Mouse (Mus musculus) hindbrain, embryonic 15.5 days (tissue): ENCODE measurements at regions not wholly inside any gene's neighbourhood (a gene's known extent, or its start where the extent isn't known, plus 50 kb on each side); places are given as distances from the start of the nearest gene placed in this dataset.

Source experiments
- ATAC-seq: fragments of 200-750 bp; cut with Nextera tagmentation; 2 replicates; pipeline ENCODE4 v1.8.0; 2017; ENCODE audit warnings: low read depth, moderate number of reproducible peaks, moderate TSS enrichment; ENCODE audit not compliant: low FRiP score
- H3K27ac ChIP-seq: fragments of 300-500 bp; sonication (generic); replicated peaks from 2 replicates; pipeline ENCODE4 v1.5.1; 2015; ENCODE audit warnings: mild to moderate bottlenecking, inconsistent platforms
- H3K27me3 ChIP-seq: fragments of 300-500 bp; sonication (generic); 2 replicates; pipeline ENCODE4 v1.6.1; 2015; ENCODE audit warnings: control low read depth, inconsistent platforms
- H3K36me3 ChIP-seq: fragments of 300-500 bp; sonication (generic); 2 replicates; pipeline ENCODE4 v1.6.1; 2015; ENCODE audit warnings: control low read depth, inconsistent platforms
- H3K4me1 ChIP-seq: fragments of 300-500 bp; sonication (generic); replicated peaks from 2 replicates; pipeline ENCODE4 v1.6.1; 2015; ENCODE audit warnings: control low read depth, inconsistent platforms
- H3K4me2 ChIP-seq: fragments of 300-500 bp; sonication (generic); 2 replicates; pipeline ENCODE4 v1.6.1; 2015; ENCODE audit warnings: moderate library complexity, mild to moderate bottlenecking, inconsistent platforms
- H3K4me3 ChIP-seq: fragments of 300-500 bp; sonication (generic); 2 replicates; pipeline ENCODE4 v1.5.1; 2015; ENCODE audit warnings: mild to moderate bottlenecking, inconsistent platforms
- H3K9ac ChIP-seq: fragments of 300-500 bp; sonication (generic); 2 replicates; pipeline ENCODE4 v1.6.1; 2015; ENCODE audit warnings: inconsistent platforms
- H3K9me3 ChIP-seq: fragments of 300-500 bp; sonication (generic); 2 replicates; pipeline ENCODE4 v1.6.1; 2016; ENCODE audit warnings: control low read depth, inconsistent platforms
- WGBS: fragments of 180-500 bp; shearing (Covaris S2); methylation state at CpG from one replicate; pipeline ENCODE4 v1.1.7; 2015; 5-methylcytosine and 5-hydroxymethylcytosine counted together

DNA sequence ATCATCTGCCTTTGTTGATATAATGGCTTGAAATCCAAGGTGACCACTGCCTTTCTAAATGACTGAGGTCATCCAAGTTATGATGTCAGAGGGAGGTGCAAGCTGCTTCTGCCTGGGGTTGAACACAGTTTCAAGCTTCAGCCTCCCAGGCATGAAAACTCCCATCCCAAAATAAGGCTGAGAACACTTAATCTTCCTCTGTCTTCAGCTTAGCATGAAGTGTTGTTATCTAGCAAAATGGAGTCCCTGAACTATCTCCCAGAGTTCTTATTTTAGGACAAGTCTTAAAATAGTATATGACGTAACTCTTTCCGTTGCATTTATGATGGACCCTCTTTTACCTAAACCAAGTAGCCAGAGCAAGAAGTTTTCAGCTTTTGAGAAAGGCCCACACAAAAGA, 631.1 kb upstream of the A1bg start:
- WGBS = 91% methylated on average over 2 of the region's 2 CpGs
- no peak overlapping the region for H3K4me2 ChIP-seq
- H3K4me3 ChIP-seq = no peak overlapping the region
- no peak for ATAC-seq
- no peaks in the 10 kb centered on the region for H3K36me3 ChIP-seq
- H3K9me3 ChIP-seq = no peaks in the 10 kb centered on the region
- H3K9ac ChIP-seq = no peak overlapping the region
- H3K27me3 ChIP-seq = no peaks in the 10 kb centered on the region
- H3K4me1 ChIP-seq = no peaks in the 10 kb centered on the region
- H3K27ac ChIP-seq = no peak overlapping the region

DNA sequence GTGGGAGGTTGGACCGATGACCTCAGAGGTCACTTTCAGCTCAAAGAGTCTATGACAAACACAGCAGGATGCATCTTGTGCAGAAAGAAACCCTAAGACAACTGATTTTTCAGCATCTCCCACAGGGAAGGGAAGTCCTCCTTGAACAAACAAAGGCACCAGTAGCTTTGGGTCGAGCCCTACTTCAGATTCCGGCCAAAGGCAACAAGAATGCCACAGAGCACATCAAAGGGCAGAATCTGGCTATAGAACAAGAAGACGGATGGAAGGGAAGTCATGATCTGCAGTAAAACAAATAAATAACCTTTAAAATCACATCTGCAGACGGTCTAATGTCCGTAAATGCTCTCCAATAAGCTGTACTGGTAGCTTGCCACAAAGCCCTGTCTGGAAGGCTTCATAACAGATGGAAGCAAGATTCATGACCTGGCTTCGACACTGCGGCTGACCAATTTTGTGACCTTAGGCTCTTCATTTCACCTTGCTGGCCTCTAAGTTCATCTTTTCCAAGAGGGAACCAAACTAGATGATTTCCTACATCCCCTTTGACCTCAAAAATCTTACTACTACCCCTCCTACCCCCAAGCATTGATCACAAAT, 630.4 kb upstream of the A1bg start:
- no peak overlapping the region for H3K27ac ChIP-seq
- H3K36me3 ChIP-seq = no peaks in the 10 kb centered on the region
- no peaks in the 10 kb centered on the region for H3K4me1 ChIP-seq
- no peaks in the 10 kb centered on the region for H3K9me3 ChIP-seq
- H3K27me3 ChIP-seq = no peaks in the 10 kb centered on the region
- no peak overlapping the region for H3K4me3 ChIP-seq
- H3K4me2 ChIP-seq = no peak overlapping the region
- H3K9ac ChIP-seq = no peak overlapping the region
- ATAC-seq = no peak
- WGBS = 31% methylated on average over 8 of the region's 8 CpGs

DNA sequence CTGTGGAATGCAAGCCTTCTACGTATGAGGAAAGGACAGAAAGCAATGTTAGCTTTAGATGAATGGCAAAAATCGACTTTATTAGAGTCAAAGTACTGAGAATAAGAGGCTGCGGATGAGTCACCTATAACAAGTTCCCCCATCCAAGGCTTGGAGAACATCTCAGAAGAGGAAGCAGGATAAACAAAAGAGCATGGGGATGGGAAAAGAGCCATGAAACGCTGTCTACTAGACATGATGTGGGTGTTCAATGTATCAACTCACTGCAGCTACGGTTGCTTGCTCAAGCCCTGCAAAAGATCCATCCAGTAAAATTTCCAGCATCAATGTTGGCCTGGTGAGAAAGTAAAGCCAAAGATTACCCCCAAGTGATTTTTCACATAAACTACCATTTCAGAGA, 628.4 kb upstream of the A1bg start:
- H3K27ac ChIP-seq = no peak overlapping the region
- H3K27me3 ChIP-seq = no peaks in the 10 kb centered on the region
- H3K9me3 ChIP-seq = no peaks in the 10 kb centered on the region
- no peak overlapping the region for H3K4me3 ChIP-seq
- no peaks in the 10 kb centered on the region for H3K4me1 ChIP-seq
- no peak overlapping the region for H3K9ac ChIP-seq
- 90% methylated on average over 5 of the region's 5 CpGs for WGBS
- H3K36me3 ChIP-seq = no peaks in the 10 kb centered on the region
- ATAC-seq = no peak
- H3K4me2 ChIP-seq = no peak overlapping the region

DNA sequence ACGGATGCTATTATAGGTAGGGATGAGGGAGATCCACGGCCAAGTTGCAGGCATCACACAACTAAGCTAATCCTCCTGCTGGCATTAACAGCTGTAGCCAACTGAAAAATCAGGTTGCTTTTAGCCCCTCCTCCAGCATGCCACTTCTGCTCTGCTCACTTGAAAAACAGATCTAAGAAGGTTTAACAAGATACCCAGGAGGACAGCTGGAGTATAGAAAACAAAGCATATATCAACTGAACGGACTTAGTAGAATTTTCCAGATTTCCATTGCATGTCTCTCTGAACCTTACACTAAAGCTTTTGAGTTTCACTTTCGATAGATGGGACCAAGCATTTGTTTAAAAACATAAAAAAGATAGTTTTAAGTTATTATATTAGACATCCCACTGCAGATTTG, 625.6 kb upstream of the A1bg start:
- Histone ChIP-seq H3K27me3 (no peaks in the 10 kb centered on the region), H3K9ac (no peak overlapping the region), H3K27ac (no peak overlapping the region), H3K4me2 (no peak overlapping the region), H3K4me1 (no peaks in the 10 kb centered on the region), H3K36me3 (no peaks in the 10 kb centered on the region), H3K4me3 (no peak overlapping the region), H3K9me3 (no peaks in the 10 kb centered on the region)
- 81% methylated on average over 4 of the region's 4 CpGs for WGBS
- ATAC-seq = no peak

DNA sequence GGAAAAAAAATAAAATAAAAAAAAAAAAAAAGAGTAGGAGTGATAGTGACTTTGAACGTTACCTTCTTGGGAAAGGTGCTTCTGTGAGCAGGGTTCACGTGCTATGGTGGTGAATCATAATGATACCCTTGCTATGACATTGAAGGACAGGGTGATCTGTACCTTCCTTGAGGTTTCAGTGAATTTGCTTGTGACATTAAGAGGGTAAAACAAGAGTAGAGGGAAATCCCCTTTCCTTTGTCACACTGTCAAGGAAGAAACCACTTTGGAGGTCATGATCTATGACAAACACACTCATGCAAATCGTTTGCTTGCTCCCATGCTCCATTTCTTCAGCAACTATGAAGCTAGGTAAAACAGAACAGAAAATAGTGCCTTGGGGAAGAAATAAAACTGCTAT, 623.8 kb upstream of the A1bg start:
- no peak for ATAC-seq
- WGBS = 80% methylated on average over 3 of the region's 3 CpGs
- Histone ChIP-seq H3K36me3 (no peaks in the 10 kb centered on the region), H3K4me1 (0 out of 2 replicates have a peak, but pooled peaks cover 3% of the 10 kb centered on the region), H3K27ac (no peak overlapping the region), H3K4me2 (no peak overlapping the region), H3K9ac (no peak overlapping the region), H3K9me3 (no peaks in the 10 kb centered on the region), H3K27me3 (no peaks in the 10 kb centered on the region), H3K4me3 (no peak overlapping the region)

DNA sequence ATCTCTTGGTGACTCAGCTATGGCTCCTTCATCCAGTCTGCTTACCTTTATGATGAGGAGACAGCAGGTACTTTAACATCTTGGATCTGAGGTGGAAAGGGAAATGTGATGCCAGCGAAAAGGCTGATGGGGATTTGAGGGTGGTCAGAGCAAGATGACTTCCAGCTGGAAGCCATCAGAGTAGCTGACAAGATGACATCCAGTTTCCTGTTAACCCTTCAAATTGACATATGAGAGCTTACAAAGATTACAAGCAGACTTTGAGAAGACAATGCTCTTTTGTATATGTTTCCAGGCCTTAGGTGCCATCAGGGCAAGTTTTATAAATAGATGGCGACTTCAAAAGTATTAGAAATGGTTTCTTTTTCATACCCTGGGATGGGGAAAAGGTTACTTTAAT, 621.3 kb upstream of the A1bg start:
- H3K4me2 ChIP-seq = no peak overlapping the region
- WGBS = 76% methylated on average over 2 of the region's 2 CpGs
- no peak overlapping the region for H3K4me3 ChIP-seq
- H3K9ac ChIP-seq = no peak overlapping the region
- no peaks in the 10 kb centered on the region for H3K36me3 ChIP-seq
- no peaks in the 10 kb centered on the region for H3K9me3 ChIP-seq
- ATAC-seq = no peak
- 0 out of 2 replicates have a peak, but pooled peaks cover 3% of the 10 kb centered on the region for H3K4me1 ChIP-seq
- no peaks in the 10 kb centered on the region for H3K27me3 ChIP-seq
- H3K27ac ChIP-seq = no peak overlapping the region

DNA sequence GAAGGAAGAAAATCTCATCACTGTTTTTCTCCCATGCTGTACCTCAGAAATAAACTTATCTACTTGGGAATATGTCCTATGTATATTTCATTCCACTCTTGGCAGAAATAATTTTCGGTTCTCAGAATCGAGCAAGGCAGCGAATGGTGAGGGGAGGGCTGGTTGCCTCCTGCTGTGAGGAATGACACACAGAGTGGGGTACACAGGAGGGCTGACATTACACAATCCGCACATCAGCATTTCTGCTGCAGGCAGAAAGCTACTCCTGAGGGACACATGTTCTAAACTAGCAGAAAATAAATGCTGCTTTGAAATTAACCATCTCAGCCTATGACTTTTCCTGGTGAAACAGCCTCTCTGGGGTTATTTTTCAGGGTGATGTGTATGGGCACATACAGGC, 618.8 kb upstream of the A1bg start:
- Histone ChIP-seq H3K9ac (no peak overlapping the region), H3K36me3 (no peaks in the 10 kb centered on the region), H3K27ac (no peak overlapping the region), H3K9me3 (no peaks in the 10 kb centered on the region), H3K4me1 (0 out of 2 replicates have a peak, but pooled peaks cover 3% of the 10 kb centered on the region), H3K4me2 (no peak overlapping the region), H3K27me3 (no peaks in the 10 kb centered on the region), H3K4me3 (no peak overlapping the region)
- ATAC-seq = no peak
- 36% methylated on average over 4 of the region's 4 CpGs for WGBS

DNA sequence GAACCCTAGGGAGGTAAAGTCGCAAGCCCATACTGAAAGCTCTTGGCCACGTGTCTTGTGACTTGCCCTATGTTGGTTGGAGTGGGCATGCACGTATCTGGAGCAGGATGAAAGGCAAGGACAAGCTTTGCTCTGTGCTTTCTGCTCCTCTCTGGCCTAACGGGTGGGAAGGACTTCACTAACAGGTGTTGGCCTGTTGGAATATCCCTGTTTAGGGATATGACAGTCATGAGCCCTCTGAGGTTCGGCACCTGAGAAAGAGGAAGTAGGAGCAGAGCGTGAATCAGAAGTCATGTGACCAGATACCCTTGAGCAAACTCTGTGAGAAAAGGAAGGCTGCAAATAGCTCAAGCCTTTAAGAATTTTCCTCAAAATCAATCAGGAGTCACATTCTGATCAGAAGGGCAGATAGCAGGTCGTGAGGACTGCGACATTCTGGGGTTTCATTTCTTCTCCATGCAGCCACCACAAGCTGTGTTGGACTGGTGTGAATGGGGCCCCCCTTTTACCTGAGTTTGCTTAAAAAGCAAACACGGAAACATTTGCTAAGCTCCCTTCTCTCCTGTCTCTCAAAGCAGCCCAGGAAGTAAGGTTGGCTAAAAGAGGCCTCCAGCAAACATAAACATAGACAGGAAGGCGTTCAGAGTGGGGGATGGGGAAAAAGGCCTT, 618.1 kb upstream of the A1bg start:
- no peaks in the 10 kb centered on the region for H3K9me3 ChIP-seq
- no peak overlapping the region for H3K9ac ChIP-seq
- ATAC-seq = no peak
- no peaks in the 10 kb centered on the region for H3K36me3 ChIP-seq
- no peak overlapping the region for H3K27ac ChIP-seq
- H3K27me3 ChIP-seq = no peaks in the 10 kb centered on the region
- 0 out of 2 replicates have a peak, but pooled peaks cover 3% of the 10 kb centered on the region for H3K4me1 ChIP-seq
- 75% methylated on average over 10 of the region's 10 CpGs for WGBS
- H3K4me3 ChIP-seq = no peak overlapping the region
- no peak overlapping the region for H3K4me2 ChIP-seq

DNA sequence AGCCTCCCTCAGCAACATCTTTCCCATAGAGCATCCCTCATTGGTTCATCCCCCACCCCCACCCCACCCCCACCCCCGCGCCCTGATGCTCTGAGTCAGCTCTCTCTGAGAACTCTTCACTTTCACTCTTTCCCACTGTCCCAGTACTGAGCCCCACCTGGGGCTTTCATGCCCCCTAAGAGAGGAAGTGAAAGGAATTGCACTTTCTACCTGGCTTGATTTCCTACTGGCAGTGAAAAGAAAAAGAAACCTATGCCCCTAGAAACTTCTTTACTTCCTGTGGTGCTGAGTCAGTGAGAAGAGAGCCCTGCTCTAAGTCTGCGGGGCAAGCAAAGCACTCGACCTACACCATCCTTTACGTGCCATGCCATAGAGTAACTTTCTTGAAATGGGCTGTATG, 616.1 kb upstream of the A1bg start:
- Histone ChIP-seq H3K27ac (no peak overlapping the region), H3K4me1 (peaks cover 3% of the 10 kb centered on the region; the same call in 1 of the 2 replicates), H3K27me3 (no peaks in the 10 kb centered on the region), H3K4me3 (no peak overlapping the region), H3K9ac (no peak overlapping the region), H3K36me3 (no peaks in the 10 kb centered on the region), H3K4me2 (no peak overlapping the region), H3K9me3 (no peaks in the 10 kb centered on the region)
- WGBS = 56% methylated on average over 5 of the region's 5 CpGs
- ATAC-seq = no peak

DNA sequence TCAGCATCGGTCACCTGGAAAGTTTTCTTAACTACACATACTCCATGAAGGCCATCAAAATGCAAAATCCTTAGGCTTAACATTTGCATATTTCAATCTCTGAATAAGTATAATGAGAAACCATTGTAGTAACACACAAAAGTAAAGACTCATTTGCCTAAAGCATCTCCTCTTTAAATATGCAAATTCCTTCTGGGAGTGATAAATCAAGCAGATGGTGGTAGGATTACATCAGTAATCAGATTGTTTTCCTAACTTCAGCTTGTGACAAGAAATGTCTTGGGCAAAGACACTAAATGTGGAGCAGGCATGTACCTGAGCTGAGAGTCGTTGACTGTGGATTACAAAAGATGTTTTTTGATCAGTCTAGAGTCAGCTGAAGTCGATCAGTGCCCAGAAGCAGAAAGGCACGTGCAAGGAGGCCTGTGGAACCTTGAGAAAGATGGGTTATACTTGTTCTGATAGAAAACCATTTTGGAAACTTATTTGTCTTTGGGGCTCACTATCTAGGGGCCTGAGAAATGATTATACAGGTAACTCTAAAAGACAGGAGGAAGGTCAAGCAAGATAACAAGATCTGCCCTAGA, 615.5 kb upstream of the A1bg start:
- H3K27me3 ChIP-seq = no peaks in the 10 kb centered on the region
- no peak overlapping the region for H3K4me2 ChIP-seq
- H3K4me1 ChIP-seq = peaks cover 3% of the 10 kb centered on the region; the same call in 1 of the 2 replicates
- H3K9me3 ChIP-seq = no peaks in the 10 kb centered on the region
- WGBS = 48% methylated on average over 4 of the region's 4 CpGs
- no peak for ATAC-seq
- no peak overlapping the region for H3K27ac ChIP-seq
- no peak overlapping the region for H3K9ac ChIP-seq
- no peaks in the 10 kb centered on the region for H3K36me3 ChIP-seq
- no peak overlapping the region for H3K4me3 ChIP-seq

DNA sequence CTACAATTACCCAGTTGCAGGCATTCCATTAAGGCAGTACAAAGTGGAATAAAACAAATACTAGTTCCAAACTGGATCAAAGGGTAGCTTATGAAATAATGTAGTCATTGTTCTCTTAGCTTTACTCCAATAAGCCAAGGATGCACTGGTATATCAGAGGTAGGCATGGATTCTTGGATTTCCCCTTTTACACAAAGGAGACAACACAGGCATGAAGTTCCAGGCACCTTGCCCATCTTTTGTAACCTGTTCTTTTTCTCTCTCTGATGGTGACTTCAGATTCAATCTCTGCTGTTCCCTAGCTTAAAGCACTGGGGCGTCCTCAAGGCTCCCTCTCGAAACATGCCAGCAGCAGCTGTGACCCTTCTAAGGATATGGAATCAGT, 613.5 kb upstream of the A1bg start:
- Histone ChIP-seq H3K4me2 (no peak overlapping the region), H3K9me3 (no peaks in the 10 kb centered on the region), H3K9ac (no peak overlapping the region), H3K27ac (no peak overlapping the region), H3K27me3 (no peaks in the 10 kb centered on the region), H3K4me1 (no peaks in the 10 kb centered on the region; the same call in 1 of the 2 replicates), H3K36me3 (no peaks in the 10 kb centered on the region), H3K4me3 (no peak overlapping the region)
- 82% methylated on average over 2 of the region's 2 CpGs for WGBS
- no peak for ATAC-seq

DNA sequence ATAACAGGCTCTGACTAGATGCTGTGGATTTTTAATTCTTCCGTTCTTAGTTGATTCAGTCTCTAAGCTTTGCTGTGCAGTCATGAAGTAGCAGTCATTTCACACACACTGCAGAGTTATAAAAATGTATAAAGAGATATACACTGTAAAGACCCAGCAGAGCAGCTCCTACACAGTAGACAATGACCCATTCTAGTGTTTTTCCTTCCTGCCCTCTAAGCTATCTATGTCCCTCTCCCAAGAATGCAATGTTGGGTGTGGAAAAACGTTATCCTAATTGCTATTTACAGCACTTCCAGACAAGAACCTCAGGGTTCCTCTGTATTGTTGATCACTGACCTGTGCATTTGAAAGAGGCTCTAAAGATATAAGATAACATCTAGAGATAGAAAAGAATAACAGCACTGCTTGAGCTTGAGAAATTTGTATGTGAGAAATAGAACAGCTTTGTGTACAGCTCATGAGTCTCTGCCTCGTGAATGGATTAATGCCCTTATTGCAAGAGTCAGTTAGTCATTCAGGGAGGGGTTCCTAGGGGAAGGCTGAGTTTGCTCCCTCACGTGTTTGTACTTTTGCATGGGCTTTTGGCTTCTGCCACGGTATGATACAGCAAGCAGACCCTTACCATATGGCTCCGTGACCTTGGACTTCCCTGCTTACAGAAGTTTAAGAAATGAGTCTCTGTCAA, 613.0 kb upstream of the A1bg start:
- 53% methylated on average over 6 of the region's 6 CpGs for WGBS
- Histone ChIP-seq H3K27me3 (no peaks in the 10 kb centered on the region), H3K4me2 (no peak overlapping the region), H3K4me1 (no peaks in the 10 kb centered on the region; the same call in 1 of the 2 replicates), H3K36me3 (no peaks in the 10 kb centered on the region), H3K9ac (no peak overlapping the region), H3K9me3 (no peaks in the 10 kb centered on the region), H3K4me3 (no peak overlapping the region), H3K27ac (no peak overlapping the region)
- ATAC-seq = no peak
